Mouse (Mus musculus) naive thymus-derived CD4-positive, alpha-beta T cell, adult 2 months (primary cell): ENCODE data around the gene Gm3404.
"Not testable (repeated sequence)": the region's sequence is repeated elsewhere in the genome, so short reads cannot be mapped to it uniquely, and the experiment has no call there.

Experiments used
- DNase-seq: peaks from one replicate; pipeline ENCODE4 v3.0.0-alpha.2; 2011; ENCODE audit warnings: low read depth

Gene Gm3404

DNA sequence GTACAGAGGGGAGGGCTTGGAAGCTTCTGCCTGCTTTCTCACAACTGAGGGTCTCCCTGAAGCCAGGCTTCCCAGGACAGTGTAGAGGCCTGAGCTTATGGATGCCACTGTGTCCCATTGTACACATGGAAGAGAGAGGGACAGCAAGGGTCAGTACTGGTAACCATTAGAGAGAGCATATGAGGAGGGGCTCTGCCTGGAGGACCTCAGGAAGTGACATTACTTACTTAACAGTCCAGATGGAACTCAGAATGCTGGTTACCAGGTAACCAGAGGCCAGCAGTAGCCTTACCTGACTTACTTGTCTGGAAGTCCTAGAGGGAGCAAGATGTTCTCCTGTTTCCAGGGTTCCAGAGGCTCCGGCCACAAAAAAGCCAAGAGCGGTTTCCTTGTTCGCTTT is at the start of gene Gm3404:
Gene Gm3404, plus strand, starts transcription at position 301 of the 400 bp plus-strand sequence.
- not testable (repeated sequence) for DNase-seq

- peak; percentile 1 for DNase-seq
Measured at GRCm38 (mm10) chr5:146479564-146479963, 46.0 kb upstream of the Gm3404 start.

DNA sequence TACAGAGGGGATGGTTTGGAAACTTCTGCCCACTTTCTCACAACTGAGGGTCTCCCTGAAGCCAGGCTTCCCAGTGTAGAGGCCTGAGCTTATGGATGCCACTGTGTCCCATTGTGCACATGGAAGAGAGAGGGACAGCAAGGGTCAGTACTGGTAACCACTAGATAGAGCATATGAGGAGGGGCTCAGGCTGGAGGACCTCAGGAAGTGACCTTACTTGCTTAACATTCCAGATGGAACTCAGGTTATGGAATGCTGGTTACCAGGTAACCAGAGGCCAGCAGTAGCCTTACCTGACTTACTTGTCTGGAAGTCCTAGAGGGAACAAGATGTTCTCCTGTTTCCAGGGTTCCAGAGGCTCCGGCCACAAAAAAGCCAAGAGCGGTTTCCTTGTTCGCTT is 43.9 kb upstream of the Gm3404 start, which contains the start of gene Gm6408:
Gene Gm6408, plus strand, starts transcription at position 301 of the 400 bp plus-strand sequence.
- DNase-seq = not testable (repeated sequence)

- DNase-seq = not testable (repeated sequence)
Measured at GRCm38 (mm10) chr5:146488959-146489358, 36.6 kb upstream of the Gm3404 start.

DNA sequence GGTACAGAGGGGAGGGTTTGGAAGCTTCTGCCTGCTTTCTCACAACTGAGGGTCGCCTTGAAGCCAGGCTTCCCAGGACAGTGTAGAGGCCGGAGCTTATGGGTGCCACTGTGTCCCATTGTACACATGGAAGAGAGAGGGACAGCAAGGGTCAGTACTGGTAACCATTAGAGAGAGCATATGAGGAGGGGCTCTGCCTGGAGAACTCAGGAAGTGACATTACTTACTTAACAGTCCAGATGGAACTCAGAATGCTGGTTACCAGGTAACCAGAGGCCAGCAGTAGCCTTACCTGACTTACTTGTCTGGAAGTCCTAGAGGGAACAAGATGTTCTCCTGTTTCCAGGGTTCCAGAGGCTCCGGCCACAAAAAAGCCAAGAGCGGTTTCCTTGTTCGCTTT is 34.5 kb upstream of the Gm3404 start, which contains the start of gene Gm6370:
Gene Gm6370, plus strand, starts transcription at position 301 of the 400 bp plus-strand sequence.
- DNase-seq = not testable (repeated sequence)

DNA sequence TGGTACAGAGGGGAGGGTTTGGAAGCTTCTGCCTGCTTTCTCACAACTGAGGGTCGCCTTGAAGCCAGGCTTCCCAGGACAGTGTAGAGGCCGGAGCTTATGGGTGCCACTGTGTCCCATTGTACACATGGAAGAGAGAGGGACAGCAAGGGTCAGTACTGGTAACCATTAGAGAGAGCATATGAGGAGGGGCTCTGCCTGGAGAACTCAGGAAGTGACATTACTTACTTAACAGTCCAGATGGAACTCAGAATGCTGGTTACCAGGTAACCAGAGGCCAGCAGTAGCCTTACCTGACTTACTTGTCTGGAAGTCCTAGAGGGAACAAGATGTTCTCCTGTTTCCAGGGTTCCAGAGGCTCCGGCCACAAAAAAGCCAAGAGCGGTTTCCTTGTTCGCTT is 23.5 kb upstream of the Gm3404 start, which contains the start of gene 4930449I24Rik:
Gene 4930449I24Rik, plus strand, starts transcription at position 301 of the 400 bp plus-strand sequence.
- not testable (repeated sequence) for DNase-seq

DNA sequence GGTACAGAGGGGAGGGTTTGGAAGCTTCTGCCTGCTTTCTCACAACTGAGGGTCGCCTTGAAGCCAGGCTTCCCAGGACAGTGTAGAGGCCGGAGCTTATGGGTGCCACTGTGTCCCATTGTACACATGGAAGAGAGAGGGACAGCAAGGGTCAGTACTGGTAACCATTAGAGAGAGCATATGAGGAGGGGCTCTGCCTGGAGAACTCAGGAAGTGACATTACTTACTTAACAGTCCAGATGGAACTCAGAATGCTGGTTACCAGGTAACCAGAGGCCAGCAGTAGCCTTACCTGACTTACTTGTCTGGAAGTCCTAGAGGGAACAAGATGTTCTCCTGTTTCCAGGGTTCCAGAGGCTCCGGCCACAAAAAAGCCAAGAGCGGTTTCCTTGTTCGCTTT is 11.8 kb upstream of the Gm3404 start, which contains the start of gene Gm3402:
Gene Gm3402, plus strand, starts transcription at position 301 of the 400 bp plus-strand sequence.
- DNase-seq = not testable (repeated sequence)

DNA sequence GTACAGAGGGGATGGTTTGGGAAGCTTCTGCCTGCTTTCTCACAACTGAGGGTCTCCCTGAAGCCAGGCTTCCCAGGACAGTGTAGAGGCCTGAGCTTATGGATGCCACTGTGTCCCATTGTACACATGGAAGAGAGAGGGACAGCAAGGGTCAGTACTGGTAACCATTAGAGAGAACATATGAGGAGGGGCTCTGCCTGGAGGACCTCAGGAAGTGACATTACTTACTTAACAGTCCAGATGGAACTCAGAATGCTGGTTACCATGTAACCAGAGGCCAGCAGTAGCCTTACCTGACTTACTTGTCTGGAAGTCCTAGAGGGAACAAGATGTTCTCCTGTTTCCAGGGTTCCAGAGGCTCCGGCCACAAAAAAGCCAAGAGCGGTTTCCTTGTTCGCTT is 11.7 kb downstream of the Gm3404 start, which contains the start of gene Gm3409:
Gene Gm3409, plus strand, starts transcription at position 301 of the 400 bp plus-strand sequence.
- DNase-seq = not testable (repeated sequence)

- DNase-seq = not testable (repeated sequence)
Measured at GRCm38 (mm10) chr5:146555836-146556235, 30.2 kb downstream of the Gm3404 start, which contains the start of gene Gm3415. Gene Gm3415 (plus strand): TSS chr5:146556136.

DNA sequence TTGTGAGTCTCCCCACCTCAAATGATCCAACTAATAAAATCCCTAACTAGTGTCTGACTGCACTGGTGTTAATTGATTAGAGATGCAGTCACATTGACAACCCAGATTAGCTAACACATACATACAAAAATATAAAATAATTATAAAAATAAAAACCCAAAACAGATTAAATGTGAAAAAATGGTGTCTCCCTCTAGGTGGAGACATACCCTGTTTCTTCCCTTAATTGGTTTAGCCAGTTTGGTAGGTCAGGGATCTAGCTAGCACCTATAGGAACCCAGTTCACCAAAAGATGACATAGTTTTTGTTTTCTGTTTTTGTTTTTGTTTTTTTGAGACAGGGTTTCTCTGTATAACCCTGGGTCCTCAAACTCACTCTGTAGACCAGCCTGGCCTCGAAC is 38.7 kb downstream of the Gm3404 start:
- no peak for DNase-seq

GRCm38 (mm10) chr5:146567054-146567453 is 41.5 kb downstream of the Gm3404 start:
- DNase-seq = peak; percentile 52

DNA sequence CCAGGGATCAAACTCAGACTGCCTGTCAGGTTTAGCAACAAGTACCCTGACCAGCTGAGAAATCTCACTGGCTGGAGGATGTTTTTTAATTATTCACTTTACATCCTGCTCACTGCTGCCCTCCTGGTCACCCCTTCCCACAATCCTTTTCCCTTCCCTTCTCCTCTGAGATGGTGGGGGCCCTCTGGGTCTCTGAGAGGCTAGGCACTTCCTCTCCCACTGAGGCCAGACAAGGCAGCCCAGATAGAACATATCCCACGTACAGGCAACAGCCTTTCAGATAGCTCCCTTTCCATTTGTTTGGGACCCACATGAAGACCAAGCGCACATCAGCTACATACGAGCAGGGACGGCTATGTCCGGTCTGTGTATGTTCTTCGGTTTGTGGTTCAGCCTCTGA is 44.6 kb downstream of the Gm3404 start:
- not testable (repeated sequence) for DNase-seq

DNA sequence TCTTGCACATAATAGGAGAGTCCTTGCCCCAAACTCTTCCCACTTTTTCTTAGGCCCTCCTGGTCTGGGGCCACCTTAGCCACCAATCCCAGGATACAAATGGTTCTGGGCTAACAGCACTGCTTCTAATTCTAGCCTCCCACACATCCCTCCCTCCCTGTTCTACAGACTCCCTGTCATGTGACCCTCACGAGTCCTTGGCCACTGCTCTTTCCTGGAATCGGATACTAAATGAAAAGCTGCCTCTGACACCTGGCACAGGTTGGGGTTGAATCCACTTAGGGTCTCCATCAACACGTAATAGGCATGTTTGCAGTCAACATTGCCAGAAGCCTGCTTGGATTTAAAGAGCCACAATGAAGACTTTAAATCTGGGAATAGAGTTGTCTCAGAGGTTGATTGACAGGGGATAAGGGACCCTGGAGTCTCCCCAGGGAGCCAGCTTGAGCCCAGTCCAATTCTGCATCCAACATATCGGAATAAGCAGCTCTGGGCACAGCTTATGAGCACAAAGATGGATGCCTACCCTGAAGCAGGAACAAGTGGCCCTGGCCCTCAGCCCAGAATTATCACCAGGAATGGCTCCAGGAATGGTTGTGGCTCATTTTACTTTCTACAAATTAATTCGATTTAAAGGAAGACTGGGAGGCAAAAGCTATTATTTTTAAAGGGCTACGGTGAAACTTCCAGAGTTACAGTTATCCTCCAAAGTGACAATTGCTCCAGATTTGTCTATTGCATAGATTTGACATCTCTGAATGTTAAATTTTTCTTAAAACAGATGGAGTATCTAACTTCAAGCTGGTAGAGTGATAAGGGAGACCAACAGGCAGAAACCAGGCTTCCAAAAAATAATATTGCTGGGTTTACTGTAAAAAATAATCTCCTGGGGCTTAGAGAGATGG is 46.5 kb downstream of the Gm3404 start:
- not testable (repeated sequence) for DNase-seq

GRCm38 (mm10) chr5:146572735-146573042 is 47.1 kb downstream of the Gm3404 start:
- not testable (repeated sequence) for DNase-seq

- no peak for DNase-seq
Measured at GRCm38 (mm10) chr5:146576668-146577067, 51.1 kb downstream of the Gm3404 start.
